Mouse (Mus musculus): ENCODE results near the gene Gm3072.
"Not testable (repeated sequence)": the region's sequence is repeated elsewhere in the genome, so short reads cannot be mapped to it uniquely, and the experiment has no call there.

Gene Gm3072

GRCm38 (mm10) chr14:41624512-41624911 is at the start of gene Gm3072:
TSS of gene Gm3072 (minus strand) at chr14:41624612.
- DNase-seq (ENCODE audit: extremely low read depth, insufficient read length, low spot score) = not testable (repeated sequence)

GRCm38 (mm10) chr14:41648176-41648575 is 23.8 kb upstream of the Gm3072 start:
- DNase-seq (ENCODE audit: extremely low read depth, insufficient read length, low spot score) = not testable (repeated sequence)

GRCm38 (mm10) chr14:41646387-41646786 is 22.0 kb upstream of the Gm3072 start, which contains the start of gene Gm3676:
TSS of gene Gm3676 (minus strand) at chr14:41646487.
- not testable (repeated sequence) for DNase-seq (ENCODE audit: extremely low read depth, insufficient read length, low spot score)

- peak; percentile 5 for DNase-seq (ENCODE audit: extremely low read depth, insufficient read length, low spot score)
Measured at GRCm38 (mm10) chr14:41630144-41630543, 5.7 kb upstream of the Gm3072 start.

- DNase-seq (ENCODE audit: extremely low read depth, insufficient read length, low spot score) = not testable (repeated sequence)
Measured at GRCm38 (mm10) chr14:41622535-41622934, 1.9 kb downstream of the Gm3072 start.

GRCm38 (mm10) chr14:41610690-41611089 is 13.7 kb downstream of the Gm3072 start:
- not testable (repeated sequence) for DNase-seq (ENCODE audit: extremely low read depth, insufficient read length, low spot score)

GRCm38 (mm10) chr14:41600935-41601334 is 23.5 kb downstream of the Gm3072 start:
- DNase-seq (ENCODE audit: extremely low read depth, insufficient read length, low spot score) = not testable (repeated sequence)

GRCm38 (mm10) chr14:41586346-41586745 is 38.1 kb downstream of the Gm3072 start:
- DNase-seq (ENCODE audit: extremely low read depth, insufficient read length, low spot score) = not testable (repeated sequence)

- DNase-seq (ENCODE audit: extremely low read depth, insufficient read length, low spot score) = not testable (repeated sequence)
Measured at GRCm38 (mm10) chr14:41572911-41573310, 51.5 kb downstream of the Gm3072 start, which contains the start of gene 1700049E17Rik2. TSS of gene 1700049E17Rik2 (plus strand) at chr14:41573211.
